Mouse (Mus musculus) small intestine, adult 2 months (tissue): ENCODE data around the gene Nt5c3b. TPM values are rescaled to one million over a fixed set of nuclear protein-coding genes. Genes with fewer than 3 reads are reported as not detected.

Experiments used
- H3K27ac ChIP-seq: fragments of 200-500 bp; 2 replicates; pipeline ENCODE4 v1.5.1; 2012; ENCODE audit warnings: low read depth, low read length, control low read depth, inconsistent platforms; ENCODE audit not compliant: insufficient read depth
- H3K27me3 ChIP-seq: fragments of 200-500 bp; 2 replicates; pipeline ENCODE4 v1.6.1; 2012; ENCODE audit warnings: mild to moderate bottlenecking, moderate library complexity, low read length, inconsistent platforms; ENCODE audit not compliant: control insufficient read depth, insufficient read depth
- H3K36me3 ChIP-seq: fragments of 200-500 bp; 2 replicates; pipeline ENCODE4 v1.6.1; 2012; ENCODE audit warnings: mild to moderate bottlenecking, low read length, control low read depth, inconsistent platforms; ENCODE audit not compliant: control insufficient read depth, insufficient read depth
- H3K4me1 ChIP-seq: fragments of 200-500 bp; 2 replicates; pipeline ENCODE4 v1.6.1; 2012; ENCODE audit warnings: low read length, inconsistent platforms, mixed read lengths; ENCODE audit not compliant: control insufficient read depth, insufficient read depth, insufficient read length
- H3K4me3 ChIP-seq: fragments of 200-500 bp; 2 replicates; pipeline ENCODE4 v1.5.1; 2012; ENCODE audit warnings: low read depth, mild to moderate bottlenecking, control low read depth, inconsistent platforms, low read length, moderate library complexity
- CTCF ChIP-seq: fragments of 200-500 bp; IDR thresholded peaks from 2 replicates; pipeline ENCODE4 v1.5.1; 2012; ENCODE audit warnings: low read depth, mild to moderate bottlenecking, control low read depth, inconsistent platforms, low read length, moderate library complexity, mixed read lengths; ENCODE audit not compliant: insufficient replicate concordance, insufficient read length; ENCODE audit errors: extremely low read depth
- POLR2A ChIP-seq: fragments of 200-500 bp; IDR thresholded peaks from 2 replicates; pipeline ENCODE4 v1.6.1; 2012; ENCODE audit warnings: low read depth, mild to moderate bottlenecking, control low read depth, inconsistent platforms, low read length, moderate library complexity
- WGBS: fragments of 180-500 bp; shearing (Covaris S2); methylation state at CpG from one replicate; pipeline ENCODE4 v1.1.7; 2018; 5-methylcytosine and 5-hydroxymethylcytosine counted together
- polyA plus RNA-seq: library from polyadenylated mRNA; depleted of rRNA; stranded (reverse); fragments of >200 nt; gene quantifications from 2 replicates; pipeline ENCODE4 v1.2.3, GENCODE M21; 2012

The Nt5c3b gene
- polyA plus RNA-seq, 1 experiment: 8.4 TPM

DNA sequence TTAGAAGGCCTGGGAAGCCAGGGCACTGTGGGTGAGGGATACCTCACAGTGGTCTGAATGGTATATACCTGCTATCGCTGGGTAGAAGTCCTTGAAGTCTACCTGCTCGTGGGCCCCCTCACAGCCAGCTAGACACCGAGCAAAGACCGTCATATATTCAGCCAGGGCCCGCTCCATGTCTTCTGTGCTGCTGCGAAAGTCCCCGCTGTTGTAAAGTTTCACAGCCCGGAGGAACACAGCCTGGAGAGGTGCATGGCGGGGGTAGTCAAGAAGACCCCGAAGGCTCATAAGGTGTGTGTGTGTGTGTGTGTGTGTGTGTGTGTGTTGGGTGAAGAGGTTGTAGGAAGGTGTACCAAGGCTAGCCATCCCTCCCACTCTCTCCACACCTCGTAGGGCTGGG lies 28.1 kb downstream of the Nt5c3b start:
- WGBS: 81% methylated on average over 11 of the region's 11 CpGs
- Histone ChIP-seq H3K27me3 (peaks cover 11% of the 10 kb centered on the region), H3K27ac (no peak overlapping the region), H3K4me3 (peak overlapping the region; percentile 65), H3K4me1 (peaks cover 13% of the 10 kb centered on the region), H3K36me3 (no peaks in the 10 kb centered on the region)
- no peak for TF ChIP-seq CTCF
- TF ChIP-seq POLR2A: no peak

DNA sequence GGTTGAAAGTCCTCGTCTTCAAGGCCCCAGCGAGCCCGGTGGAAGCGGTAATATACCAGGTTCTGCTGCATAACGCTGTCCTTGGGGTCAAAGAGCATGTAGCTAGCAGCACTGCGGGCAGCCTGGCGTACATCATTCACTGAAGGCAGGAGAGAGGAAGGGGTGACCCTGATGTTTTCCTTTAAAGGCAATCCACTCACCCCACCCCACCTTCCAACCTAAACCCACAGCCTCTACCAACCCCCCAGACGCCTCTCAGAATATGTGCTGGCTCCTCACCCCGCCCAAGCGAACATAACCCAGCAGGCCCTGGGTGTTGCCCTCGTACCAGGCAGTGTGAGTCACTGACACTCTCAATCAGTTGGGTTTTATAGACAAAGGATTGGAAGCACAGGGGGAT lies 29.9 kb downstream of the Nt5c3b start:
- Histone ChIP-seq H3K36me3 (no peaks in the 10 kb centered on the region), H3K4me1 (peaks cover 13% of the 10 kb centered on the region), H3K27me3 (peaks cover 11% of the 10 kb centered on the region), H3K27ac (no peak overlapping the region), H3K4me3 (peak overlapping the region; percentile 22; the same call in 1 of the 2 replicates)
- 36% methylated on average over 11 of the region's 11 CpGs for WGBS
- TF ChIP-seq CTCF: no peak
- TF ChIP-seq POLR2A: no peak

DNA sequence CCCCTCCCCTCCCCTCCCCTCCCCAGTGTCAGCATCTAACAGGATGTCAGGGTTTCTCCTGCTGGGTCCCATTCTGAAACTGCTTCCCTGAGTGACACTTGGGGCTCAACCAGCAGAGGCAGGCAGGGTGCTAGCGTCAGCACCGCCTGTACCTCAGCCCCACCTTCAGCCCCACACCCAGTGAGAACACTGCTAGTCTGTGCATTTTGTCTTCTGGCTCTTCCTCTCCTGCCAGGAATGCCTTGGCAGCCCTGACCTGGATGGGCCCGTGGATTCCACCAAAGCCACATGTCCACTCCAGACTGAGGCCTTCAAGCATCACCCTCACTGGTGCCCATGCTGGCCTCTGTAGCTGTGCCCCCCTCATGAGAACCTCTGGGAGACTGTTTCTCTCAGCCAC lies 31.9 kb downstream of the Nt5c3b start:
- Histone ChIP-seq H3K27ac (no peak overlapping the region), H3K4me1 (peaks cover 12% of the 10 kb centered on the region), H3K27me3 (no peaks in the 10 kb centered on the region), H3K4me3 (no peak overlapping the region), H3K36me3 (no peaks in the 10 kb centered on the region)
- TF ChIP-seq POLR2A (no peak), CTCF (no peak)
- WGBS: 79% methylated on average over 3 of the region's 3 CpGs

DNA sequence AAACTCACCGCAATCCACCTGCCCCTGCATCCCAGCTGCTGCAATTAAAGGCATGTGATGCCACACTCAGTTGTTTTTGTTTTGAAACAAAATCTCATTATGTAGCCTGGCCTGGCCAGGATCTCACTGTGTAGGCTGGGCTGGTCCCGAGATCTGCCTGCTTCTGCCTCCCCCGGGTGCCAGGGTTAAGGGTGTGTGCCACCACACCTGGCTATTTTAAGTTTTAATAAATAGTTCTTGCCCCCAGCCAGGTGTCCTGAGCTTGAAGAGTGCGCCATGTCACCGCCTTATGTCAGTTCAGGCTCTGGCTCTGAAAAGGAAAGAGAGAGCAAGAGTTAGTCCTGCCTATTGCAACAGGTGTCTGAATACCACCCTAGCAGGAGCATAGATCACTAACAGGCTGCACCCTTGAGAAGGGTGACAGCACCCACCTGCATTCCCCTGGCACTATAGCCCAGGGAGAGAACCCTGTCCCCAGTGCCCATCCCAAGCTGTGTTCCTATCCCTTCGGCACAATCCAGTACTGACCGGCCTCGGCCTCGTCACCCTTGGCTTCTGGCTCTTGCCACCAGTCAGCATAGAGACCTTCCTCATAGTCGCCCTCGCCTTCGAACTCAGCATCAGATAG lies 32.7 kb downstream of the Nt5c3b start:
- no peaks in the 10 kb centered on the region for H3K36me3 ChIP-seq
- no peak for TF ChIP-seq POLR2A
- no peak for TF ChIP-seq CTCF
- H3K27ac ChIP-seq: no peak overlapping the region
- no peak overlapping the region for H3K4me3 ChIP-seq
- H3K4me1 ChIP-seq: peaks cover 10% of the 10 kb centered on the region
- 92% methylated on average over 12 of the region's 12 CpGs for WGBS
- no peaks in the 10 kb centered on the region for H3K27me3 ChIP-seq

DNA sequence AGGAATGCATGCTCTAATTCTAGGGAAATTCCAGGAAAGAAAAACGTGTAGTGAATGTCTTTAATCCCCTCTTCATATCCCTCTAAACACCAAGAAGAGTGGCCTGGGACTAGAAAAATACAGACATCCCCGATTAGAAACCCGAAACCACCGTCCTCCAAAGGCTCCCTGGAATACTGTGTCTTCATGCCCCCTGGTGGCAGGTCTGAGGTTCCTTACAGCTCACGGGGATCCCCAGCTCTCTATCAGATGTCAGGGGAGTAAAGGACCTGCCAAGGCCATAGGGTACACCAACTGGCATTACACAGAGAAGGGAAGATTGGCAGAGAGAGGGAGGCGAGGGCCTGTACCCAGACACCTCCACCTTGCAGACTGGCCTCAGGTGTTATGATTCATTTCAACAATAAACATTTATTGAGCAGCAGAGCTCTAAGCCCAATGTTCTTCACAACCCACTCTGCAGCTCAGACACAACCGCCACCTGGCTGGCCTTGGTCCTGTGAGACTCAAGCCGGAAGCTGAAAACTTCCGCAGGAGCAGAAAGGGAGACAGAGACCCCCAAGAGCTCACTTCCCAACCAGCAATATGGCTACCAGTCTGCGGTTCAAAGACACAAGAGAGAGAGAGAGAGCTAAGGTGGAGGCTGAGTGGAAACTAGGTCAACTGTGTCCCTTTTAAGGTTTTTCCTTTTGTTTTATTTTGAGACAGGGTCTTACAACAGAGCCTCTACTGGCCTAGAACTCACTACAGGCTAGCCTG lies 33.4 kb downstream of the Nt5c3b start:
- 31% methylated on average over 10 of the region's 10 CpGs for WGBS
- peak; percentile 84; the same call in 1 of the 2 replicates for TF ChIP-seq CTCF
- no peak for TF ChIP-seq POLR2A
- H3K36me3 ChIP-seq: no peaks in the 10 kb centered on the region
- no peak overlapping the region for H3K27ac ChIP-seq
- H3K4me3 ChIP-seq: no peak overlapping the region
- no peaks in the 10 kb centered on the region for H3K27me3 ChIP-seq
- H3K4me1 ChIP-seq: peaks cover 8% of the 10 kb centered on the region

DNA sequence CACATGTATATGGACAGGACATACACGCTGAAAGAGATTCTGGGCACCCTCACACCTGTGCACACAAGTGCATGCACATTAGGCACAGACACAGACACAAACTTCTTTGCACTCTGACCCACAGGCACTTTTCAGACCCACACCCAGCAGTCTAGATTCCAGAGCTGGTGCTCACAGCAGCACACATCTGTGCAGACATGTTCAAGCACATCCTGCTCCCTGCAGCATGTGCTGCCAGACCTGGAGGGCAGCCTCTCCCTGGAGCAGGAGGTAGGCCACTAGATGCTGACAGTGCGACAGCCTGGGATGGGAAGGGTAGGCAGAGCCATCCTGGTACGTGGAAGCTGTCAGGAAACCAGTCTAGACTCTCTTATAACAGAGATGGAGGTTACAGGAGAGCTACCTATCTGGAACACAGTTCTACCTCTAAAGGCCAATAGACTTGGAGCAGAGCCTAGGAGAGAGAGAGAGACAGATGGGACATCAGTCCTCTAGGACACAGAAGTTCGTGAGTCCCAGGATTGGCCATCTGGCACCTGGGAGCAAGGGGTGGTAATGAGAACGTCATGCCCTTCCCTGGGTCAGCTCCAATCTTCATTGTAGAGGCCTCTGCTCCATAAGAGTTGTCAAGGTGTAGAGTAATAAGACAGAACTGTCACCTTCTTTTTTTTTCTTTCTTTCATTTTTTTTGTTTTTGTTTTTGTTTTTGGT lies 34.5 kb downstream of the Nt5c3b start:
- WGBS: 89% methylated on average over 5 of the region's 5 CpGs
- peaks cover 16% of the 10 kb centered on the region for H3K4me1 ChIP-seq
- no peaks in the 10 kb centered on the region for H3K36me3 ChIP-seq
- no peak overlapping the region for H3K27ac ChIP-seq
- H3K27me3 ChIP-seq: no peaks in the 10 kb centered on the region
- TF ChIP-seq POLR2A (no peak), CTCF (no peak)
- no peak overlapping the region for H3K4me3 ChIP-seq

DNA sequence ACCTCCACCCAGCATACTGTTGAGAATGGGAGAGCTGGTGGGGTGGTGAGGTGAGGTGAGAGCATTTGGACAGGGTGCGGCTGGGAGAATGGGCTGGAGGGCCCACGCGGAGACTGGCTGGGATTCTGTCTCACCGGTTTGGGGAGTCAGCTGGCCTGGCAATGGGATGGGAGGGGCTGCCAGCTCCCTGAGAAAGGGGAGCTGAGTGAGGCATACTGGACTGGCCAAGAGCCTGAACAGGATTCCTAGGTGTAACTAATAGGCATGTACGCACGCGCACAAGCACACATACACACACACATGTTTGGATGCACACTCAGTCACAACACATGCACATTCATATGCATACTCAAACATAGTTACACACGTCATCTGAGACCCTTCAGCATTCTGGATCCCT lies 35.3 kb downstream of the Nt5c3b start:
- Histone ChIP-seq H3K4me3 (no peak overlapping the region), H3K4me1 (peaks cover 17% of the 10 kb centered on the region), H3K27ac (no peak overlapping the region), H3K36me3 (no peaks in the 10 kb centered on the region), H3K27me3 (no peaks in the 10 kb centered on the region)
- TF ChIP-seq CTCF (no peak), POLR2A (no peak)
- 88% methylated on average over 8 of the region's 8 CpGs for WGBS
